Mouse (Mus musculus): Measurements from ENCODE around the gene Tnfrsf8. TPM values are rescaled to one million over a fixed set of nuclear protein-coding genes. Genes with fewer than 3 reads are reported as not detected.

Tnfrsf8 gene
- polyA plus RNA-seq, 1 experiment from 2014 or later, result not detected

DNA sequence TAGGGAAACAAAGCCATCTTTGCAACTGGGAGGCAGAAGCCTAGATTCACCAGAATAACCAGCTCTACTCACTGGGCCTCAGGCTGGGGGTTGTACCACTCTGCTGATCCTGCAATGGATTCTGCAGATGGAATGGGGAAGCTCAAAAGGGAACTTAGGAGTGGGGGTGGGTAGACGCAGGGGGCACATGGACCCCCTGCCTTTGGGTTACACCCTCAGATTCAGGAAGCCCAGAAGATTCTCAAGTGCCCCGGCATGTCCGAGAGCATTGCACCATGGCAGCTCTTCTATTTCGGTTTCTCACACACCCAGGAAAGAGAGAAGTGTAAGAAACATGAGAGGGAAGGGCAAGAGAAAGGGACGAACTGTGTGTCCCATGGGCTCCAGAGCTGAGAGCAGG is 44.8 kb downstream of the Tnfrsf8 start:
- Histone ChIP-seq H3K27ac (ENCODE audit: low read depth) (no peak overlapping the region), H3K4me2 (ENCODE audit: low read length) (no peak overlapping the region), H3K9ac (ENCODE audit: low read length) (no peak overlapping the region), H3K4me1 (replicated peaks; ENCODE audit: control insufficient read depth, insufficient read depth, low read length) (no peaks in the 10 kb centered on the region), H3K9me3 (ENCODE audit: control insufficient read depth, low read length) (no peaks in the 10 kb centered on the region), H3K27me3 (replicated peaks; ENCODE audit: control insufficient read depth, insufficient read depth, low read length) (no peaks in the 10 kb centered on the region), H3K36me3 (ENCODE audit: control insufficient read depth, insufficient read depth, low read length) (no peaks in the 10 kb centered on the region), H3K4me3 (ENCODE audit: low read depth, low read length) (no peak overlapping the region)
- DNase-seq (ENCODE audit: low spot score), result no peak
- WGBS, result 90% methylated on average over 5 of the region's 5 CpGs
- ATAC-seq (replicated peaks; ENCODE audit: low FRiP score, low TSS enrichment, low read depth), result no peak

DNA sequence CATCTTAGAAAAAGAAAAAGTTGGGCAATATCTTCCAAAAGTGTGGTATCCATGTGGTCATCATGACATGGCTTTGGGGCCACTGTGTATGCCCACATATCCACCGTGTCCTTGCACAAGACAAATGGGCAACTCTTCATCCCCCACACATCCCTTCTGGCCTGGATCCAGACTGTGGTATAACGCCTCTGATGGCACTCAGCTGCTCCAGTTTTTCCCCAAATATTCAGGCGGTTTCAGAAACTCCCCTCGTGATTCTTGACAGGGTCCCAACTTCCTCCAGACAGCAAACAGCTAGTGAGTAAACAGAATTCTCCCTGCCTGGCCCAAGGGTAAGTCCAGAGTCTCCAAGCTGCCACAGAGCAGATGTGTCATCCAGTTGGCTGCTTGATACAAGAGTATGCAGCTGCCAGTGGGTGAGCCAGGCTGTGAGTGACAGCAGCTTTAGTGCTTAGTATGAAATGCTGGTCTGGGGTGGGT is 47.3 kb downstream of the Tnfrsf8 start:
- 58% methylated on average over 4 of the region's 4 CpGs for WGBS
- H3K4me2 ChIP-seq (ENCODE audit: low read length), result no peak overlapping the region
- DNase-seq (ENCODE audit: low spot score), result no peak

DNA sequence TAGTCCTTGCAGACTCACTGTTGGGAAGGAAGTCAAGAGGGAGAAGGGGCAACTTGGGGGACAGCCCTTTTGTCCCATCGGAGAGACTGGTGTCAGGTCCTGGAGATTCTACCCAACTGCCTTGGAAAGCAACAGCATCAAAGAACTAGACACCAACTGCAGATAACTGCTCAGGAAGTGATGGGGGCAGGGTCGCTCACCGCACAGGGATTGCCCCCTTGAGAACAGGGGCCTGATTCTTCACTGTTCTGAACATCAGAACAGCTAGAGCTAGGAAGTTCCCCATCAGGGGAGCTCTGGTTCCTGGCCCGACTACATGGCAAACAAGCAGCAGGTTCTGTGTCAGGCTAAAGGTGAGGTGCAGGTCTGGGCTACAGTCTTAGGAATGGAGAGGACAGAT is 48.5 kb downstream of the Tnfrsf8 start:
- no peaks in the 10 kb centered on the region for H3K27me3 ChIP-seq (replicated peaks; ENCODE audit: control insufficient read depth, insufficient read depth, low read length)
- no peak overlapping the region for H3K27ac ChIP-seq (ENCODE audit: low read depth)
- H3K9ac ChIP-seq (ENCODE audit: low read length), result no peak overlapping the region
- ATAC-seq (replicated peaks; ENCODE audit: low FRiP score, low TSS enrichment, low read depth) (no peak), DNase-seq (ENCODE audit: low spot score) (no peak)
- H3K4me2 ChIP-seq (ENCODE audit: low read length), result no peak overlapping the region
- 68% methylated on average over 4 of the region's 4 CpGs for WGBS
- no peaks in the 10 kb centered on the region for H3K4me1 ChIP-seq (replicated peaks; ENCODE audit: control insufficient read depth, insufficient read depth, low read length)
- H3K36me3 ChIP-seq (ENCODE audit: control insufficient read depth, insufficient read depth, low read length), result no peaks in the 10 kb centered on the region
- no peak overlapping the region for H3K4me3 ChIP-seq (ENCODE audit: low read depth, low read length)
- no peaks in the 10 kb centered on the region for H3K9me3 ChIP-seq (ENCODE audit: control insufficient read depth, low read length)

More for the DNA sequence above, 47.3 kb downstream of the Tnfrsf8 start:
- ATAC-seq (replicated peaks; ENCODE audit: low FRiP score, low TSS enrichment, low read depth), result no peak
- no peaks in the 10 kb centered on the region for H3K27me3 ChIP-seq (replicated peaks; ENCODE audit: control insufficient read depth, insufficient read depth, low read length)
- H3K9me3 ChIP-seq (ENCODE audit: control insufficient read depth, low read length), result no peaks in the 10 kb centered on the region
- H3K9ac ChIP-seq (ENCODE audit: low read length), result no peak overlapping the region
- H3K4me1 ChIP-seq (replicated peaks; ENCODE audit: control insufficient read depth, insufficient read depth, low read length), result no peaks in the 10 kb centered on the region
- H3K27ac ChIP-seq (ENCODE audit: low read depth), result no peak overlapping the region
- H3K36me3 ChIP-seq (ENCODE audit: control insufficient read depth, insufficient read depth, low read length), result no peaks in the 10 kb centered on the region
- no peak overlapping the region for H3K4me3 ChIP-seq (ENCODE audit: low read depth, low read length)

DNA sequence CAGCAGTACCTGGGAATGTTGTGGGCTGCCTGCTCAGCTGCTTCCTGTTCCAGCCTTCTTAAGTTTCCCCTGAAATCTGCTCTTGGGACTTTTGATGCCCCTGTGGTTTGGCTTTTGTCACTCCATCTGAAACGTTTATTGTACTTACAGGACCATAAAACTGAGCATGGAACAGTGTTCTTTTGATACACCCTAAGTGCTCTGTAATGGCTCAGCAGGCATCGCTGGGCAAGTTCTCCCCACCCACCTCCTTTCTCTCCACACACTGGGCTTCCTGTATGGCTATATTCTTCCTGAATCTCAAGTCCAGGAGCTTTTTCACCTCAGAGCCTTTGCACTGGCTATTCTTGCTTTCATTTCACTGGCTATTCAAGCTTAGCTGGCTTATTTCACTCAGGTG is 50.2 kb downstream of the Tnfrsf8 start:
- H3K27ac ChIP-seq (ENCODE audit: low read depth), result no peak overlapping the region
- no peaks in the 10 kb centered on the region for H3K36me3 ChIP-seq (ENCODE audit: control insufficient read depth, insufficient read depth, low read length)
- 13% methylated on average over 2 of the region's 2 CpGs for WGBS
- H3K4me1 ChIP-seq (replicated peaks; ENCODE audit: control insufficient read depth, insufficient read depth, low read length), result no peaks in the 10 kb centered on the region
- no peak for DNase-seq (ENCODE audit: low spot score)
- no peaks in the 10 kb centered on the region for H3K27me3 ChIP-seq (replicated peaks; ENCODE audit: control insufficient read depth, insufficient read depth, low read length)
- ATAC-seq (replicated peaks; ENCODE audit: low FRiP score, low TSS enrichment, low read depth), result peak; percentile 54; the same call in 1 of the 2 replicates
- H3K9ac ChIP-seq (ENCODE audit: low read length), result no peak overlapping the region
- H3K4me2 ChIP-seq (ENCODE audit: low read length), result no peak overlapping the region
- no peaks in the 10 kb centered on the region for H3K9me3 ChIP-seq (ENCODE audit: control insufficient read depth, low read length)
- H3K4me3 ChIP-seq (ENCODE audit: low read depth, low read length), result no peak overlapping the region

DNA sequence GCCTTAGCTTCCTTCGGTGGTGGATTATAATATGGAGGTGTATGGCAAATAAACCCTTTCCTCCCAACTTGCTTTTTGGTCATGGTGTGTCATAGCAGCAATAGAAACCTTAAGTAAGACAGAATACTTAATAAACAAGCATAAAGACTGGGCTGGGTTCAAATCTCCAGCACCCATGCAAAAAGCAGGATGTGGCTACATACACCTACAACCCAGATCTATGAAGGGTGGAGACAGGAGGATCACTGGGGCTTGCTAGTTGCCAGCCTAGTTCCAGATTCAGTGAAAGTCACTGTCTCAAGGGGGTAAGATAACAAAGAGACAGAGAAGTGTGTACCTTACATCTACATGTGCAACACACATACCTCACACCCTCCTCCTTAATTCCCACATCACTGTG is 51.4 kb downstream of the Tnfrsf8 start:
- Histone ChIP-seq H3K4me1 (replicated peaks; ENCODE audit: control insufficient read depth, insufficient read depth, low read length) (no peaks in the 10 kb centered on the region), H3K27me3 (replicated peaks; ENCODE audit: control insufficient read depth, insufficient read depth, low read length) (no peaks in the 10 kb centered on the region), H3K9ac (ENCODE audit: low read length) (no peak overlapping the region), H3K4me2 (ENCODE audit: low read length) (no peak overlapping the region), H3K9me3 (ENCODE audit: control insufficient read depth, low read length) (no peaks in the 10 kb centered on the region), H3K4me3 (ENCODE audit: low read depth, low read length) (no peak overlapping the region), H3K36me3 (ENCODE audit: control insufficient read depth, insufficient read depth, low read length) (no peaks in the 10 kb centered on the region), H3K27ac (ENCODE audit: low read depth) (no peak overlapping the region)
- 100% methylated on average over 1 of the region's 1 CpGs for WGBS
- DNase-seq (ENCODE audit: low spot score) (no peak), ATAC-seq (replicated peaks; ENCODE audit: low FRiP score, low TSS enrichment, low read depth) (no peak)

DNA sequence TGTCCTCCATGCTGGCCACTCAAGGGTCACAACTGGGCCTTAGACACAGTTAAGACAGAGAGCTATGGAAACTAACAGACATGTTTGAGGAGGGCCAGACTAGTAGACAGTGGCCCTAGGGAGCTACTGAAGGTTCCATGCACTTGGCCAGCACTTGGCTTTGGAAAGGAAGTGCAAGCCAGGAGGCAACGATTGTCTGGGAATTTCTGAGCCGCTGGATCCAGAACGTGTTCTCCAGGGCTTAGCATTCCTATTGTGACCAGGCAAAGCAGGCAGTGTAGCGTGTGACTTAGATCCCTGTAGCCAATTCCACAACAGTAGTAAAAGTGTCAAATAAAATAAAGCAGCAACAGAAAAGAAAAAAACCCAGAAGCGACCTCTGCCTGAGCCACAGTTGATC is 54.2 kb downstream of the Tnfrsf8 start:
- Histone ChIP-seq H3K4me1 (replicated peaks; ENCODE audit: control insufficient read depth, insufficient read depth, low read length) (no peaks in the 10 kb centered on the region), H3K4me2 (ENCODE audit: low read length) (no peak overlapping the region), H3K27ac (ENCODE audit: low read depth) (no peak overlapping the region), H3K36me3 (ENCODE audit: control insufficient read depth, insufficient read depth, low read length) (no peaks in the 10 kb centered on the region), H3K9me3 (ENCODE audit: control insufficient read depth, low read length) (no peaks in the 10 kb centered on the region), H3K27me3 (replicated peaks; ENCODE audit: control insufficient read depth, insufficient read depth, low read length) (no peaks in the 10 kb centered on the region), H3K9ac (ENCODE audit: low read length) (no peak overlapping the region), H3K4me3 (ENCODE audit: low read depth, low read length) (no peak overlapping the region)
- WGBS, result 74% methylated on average over 5 of the region's 5 CpGs
- DNase-seq (ENCODE audit: low spot score) (no peak), ATAC-seq (replicated peaks; ENCODE audit: low FRiP score, low TSS enrichment, low read depth) (no peak)

DNA sequence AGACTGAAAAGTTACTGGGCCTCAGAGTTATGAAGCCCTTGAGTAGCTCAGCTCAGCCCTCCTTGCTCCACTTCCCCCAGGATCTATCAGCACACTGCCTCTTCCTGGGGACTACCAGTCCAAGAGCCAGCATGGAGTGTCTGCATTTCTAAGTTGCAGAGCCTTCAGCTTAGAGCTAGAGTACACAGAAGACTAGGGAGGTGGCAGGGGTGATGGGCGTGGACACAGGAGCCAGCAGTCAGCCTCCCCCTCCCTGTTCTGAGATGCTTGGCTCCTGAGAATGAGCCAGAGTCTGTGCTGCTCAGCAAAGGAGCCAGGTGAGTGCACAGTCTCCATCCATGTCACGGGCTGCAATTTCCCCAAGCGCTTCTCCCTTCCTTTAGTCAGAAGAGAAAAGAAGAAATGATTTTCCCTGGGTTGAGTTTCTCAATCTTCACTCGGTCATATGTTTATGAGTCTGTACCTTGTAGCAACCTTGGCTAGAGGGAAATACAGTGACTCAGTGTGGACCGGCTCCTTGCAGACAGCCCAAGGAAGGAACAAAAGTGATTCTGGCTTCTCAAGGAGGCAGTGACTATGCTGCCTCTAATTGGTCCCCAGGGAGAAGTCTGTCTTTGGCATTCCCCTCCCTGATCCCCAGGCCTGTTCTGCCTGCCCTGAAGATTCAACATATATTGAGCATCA is 57.1 kb downstream of the Tnfrsf8 start:
- DNase-seq (ENCODE audit: low spot score) (no peak), ATAC-seq (replicated peaks; ENCODE audit: low FRiP score, low TSS enrichment, low read depth) (no peak)
- no peak overlapping the region for H3K4me3 ChIP-seq (ENCODE audit: low read depth, low read length)
- H3K27me3 ChIP-seq (replicated peaks; ENCODE audit: control insufficient read depth, insufficient read depth, low read length), result no peaks in the 10 kb centered on the region
- H3K36me3 ChIP-seq (ENCODE audit: control insufficient read depth, insufficient read depth, low read length), result no peaks in the 10 kb centered on the region
- H3K9me3 ChIP-seq (ENCODE audit: control insufficient read depth, low read length), result no peaks in the 10 kb centered on the region
- 49% methylated on average over 5 of the region's 5 CpGs for WGBS
- no peak overlapping the region for H3K27ac ChIP-seq (ENCODE audit: low read depth)
- H3K4me1 ChIP-seq (replicated peaks; ENCODE audit: control insufficient read depth, insufficient read depth, low read length), result no peaks in the 10 kb centered on the region
- no peak overlapping the region for H3K4me2 ChIP-seq (ENCODE audit: low read length)
- H3K9ac ChIP-seq (ENCODE audit: low read length), result no peak overlapping the region

DNA sequence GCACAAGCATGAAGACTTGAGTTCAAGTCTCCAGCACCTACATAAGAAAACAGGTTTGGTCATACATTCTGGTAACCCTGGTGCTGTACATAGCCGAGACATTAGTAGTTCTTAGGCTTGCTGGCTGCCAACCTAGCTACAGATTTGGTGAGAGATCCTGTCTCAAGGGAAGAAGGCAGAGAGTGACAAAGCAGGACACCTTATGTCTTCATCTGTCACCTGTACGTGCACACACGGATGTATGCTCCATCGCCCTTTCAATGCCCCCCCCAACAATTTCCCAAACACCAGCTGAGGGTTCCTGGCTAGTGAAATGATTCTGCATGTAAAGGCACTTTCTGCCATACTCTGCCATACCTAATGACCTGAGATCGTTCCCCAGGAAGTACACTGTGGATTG is 58.8 kb downstream of the Tnfrsf8 start:
- no peaks in the 10 kb centered on the region for H3K4me1 ChIP-seq (replicated peaks; ENCODE audit: control insufficient read depth, insufficient read depth, low read length)
- H3K9me3 ChIP-seq (ENCODE audit: control insufficient read depth, low read length), result no peaks in the 10 kb centered on the region
- H3K27me3 ChIP-seq (replicated peaks; ENCODE audit: control insufficient read depth, insufficient read depth, low read length), result no peaks in the 10 kb centered on the region
- DNase-seq (ENCODE audit: low spot score) (no peak), ATAC-seq (replicated peaks; ENCODE audit: low FRiP score, low TSS enrichment, low read depth) (no peak)
- WGBS, result 90% methylated on average over 5 of the region's 5 CpGs
- no peak overlapping the region for H3K4me2 ChIP-seq (ENCODE audit: low read length)
- H3K4me3 ChIP-seq (ENCODE audit: low read depth, low read length), result no peak overlapping the region
- no peak overlapping the region for H3K9ac ChIP-seq (ENCODE audit: low read length)
- no peaks in the 10 kb centered on the region for H3K36me3 ChIP-seq (ENCODE audit: control insufficient read depth, insufficient read depth, low read length)
- H3K27ac ChIP-seq (ENCODE audit: low read depth), result no peak overlapping the region

DNA sequence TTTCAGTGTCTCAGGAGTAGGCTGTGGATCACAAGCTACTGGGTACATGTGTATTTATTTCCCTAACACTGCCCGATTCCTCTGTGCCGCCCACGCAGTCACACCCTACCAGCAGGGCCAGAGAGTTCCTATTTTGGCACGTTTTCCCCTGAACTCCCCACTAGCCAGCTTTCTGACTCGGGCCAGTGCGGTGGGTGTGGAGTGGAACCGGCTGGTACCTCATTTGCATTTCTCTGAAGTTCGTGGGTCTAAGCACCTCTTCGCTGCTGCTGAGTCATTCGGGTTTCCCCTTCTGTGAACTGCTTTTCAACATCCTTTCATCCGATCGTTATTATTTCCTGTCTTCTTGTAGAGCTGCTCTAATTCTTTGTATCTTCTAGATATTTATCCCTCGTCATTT is 60.5 kb downstream of the Tnfrsf8 start:
- H3K27me3 ChIP-seq (replicated peaks; ENCODE audit: control insufficient read depth, insufficient read depth, low read length), result no peaks in the 10 kb centered on the region
- no peak overlapping the region for H3K9ac ChIP-seq (ENCODE audit: low read length)
- ATAC-seq (replicated peaks; ENCODE audit: low FRiP score, low TSS enrichment, low read depth), result no peak
- no peak overlapping the region for H3K4me3 ChIP-seq (ENCODE audit: low read depth, low read length)
- H3K36me3 ChIP-seq (ENCODE audit: control insufficient read depth, insufficient read depth, low read length), result no peaks in the 10 kb centered on the region
- no peaks in the 10 kb centered on the region for H3K9me3 ChIP-seq (ENCODE audit: control insufficient read depth, low read length)
- 42% methylated on average over 13 of the region's 13 CpGs for WGBS
- no peak overlapping the region for H3K27ac ChIP-seq (ENCODE audit: low read depth)
- no peaks in the 10 kb centered on the region for H3K4me1 ChIP-seq (replicated peaks; ENCODE audit: control insufficient read depth, insufficient read depth, low read length)
- no peak overlapping the region for H3K4me2 ChIP-seq (ENCODE audit: low read length)
- no peak for DNase-seq (ENCODE audit: low spot score)
